Mouse (Mus musculus): ENCODE measurements around the gene Nrip1. TPM values are rescaled to one million over a fixed set of nuclear protein-coding genes. Genes with fewer than 3 reads are reported as not detected.

Gene Nrip1
- total and polyA plus RNA-seq, 3 experiments: not detected

DNA sequence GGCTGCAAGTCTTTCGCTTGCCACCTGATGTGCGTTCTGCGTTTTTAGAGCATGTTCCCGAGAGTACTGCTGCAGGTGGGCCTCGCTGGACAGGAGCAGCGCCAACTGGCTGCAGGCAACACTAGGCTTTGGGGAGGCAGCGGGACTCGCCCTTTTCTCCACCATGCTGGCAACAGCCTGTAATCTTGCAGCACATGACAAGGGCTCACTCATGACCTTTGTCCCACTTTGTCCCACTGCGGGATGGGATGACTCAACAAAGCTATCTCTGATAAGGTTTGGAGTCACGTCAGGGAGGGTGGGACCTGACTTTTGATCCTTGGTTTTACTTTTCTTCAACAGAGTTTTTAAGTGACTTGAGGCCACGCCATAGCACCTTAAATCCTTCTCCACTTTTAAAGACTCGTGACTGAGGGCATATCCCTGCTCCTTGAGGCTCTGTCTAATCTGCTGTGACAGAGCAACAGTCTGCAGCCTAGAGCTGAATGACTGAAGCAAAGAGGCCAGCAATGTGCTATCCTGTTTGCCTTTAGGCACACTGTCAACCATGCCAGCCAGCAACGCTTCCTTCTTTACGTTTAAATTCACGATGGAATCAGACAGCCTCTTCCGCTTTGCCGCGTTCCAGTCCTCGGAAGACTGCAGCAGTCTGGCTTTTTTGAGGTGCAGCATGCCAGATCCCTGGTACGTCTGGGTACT, 79.7 kb downstream of the Nrip1 start:
- no peak overlapping the region for H3K4me2 ChIP-seq (ENCODE audit: insufficient read depth, low read depth, poor library complexity, severe bottlenecking)
- dilution Hi-C loops (cut with MboI; ENCODE audit: extremely low pct_ligation_motif_present, extremely low pct_unique_long_range_greater_than_20kb, low sequenced_read_pairs): no loop called here
- DNase-seq (ENCODE audit: extremely low read depth): no peak
- no peaks in the 10 kb centered on the region for H3K36me3 ChIP-seq (replicated peaks in 1 of 2; ENCODE audit: control insufficient read depth in 1 of 2, insufficient read depth in 1 of 2, low read length in 1 of 2)
- no peak for TF ChIP-seq MAX (IDR thresholded peaks at IDR 0.05; ENCODE audit: low read length)
- no peak for TF ChIP-seq RAD21 (IDR thresholded peaks at IDR 0.05; ENCODE audit: low read depth, low read length)
- no peak for TF ChIP-seq TBP (conservative IDR thresholded peaks at IDR 0.05; ENCODE audit: low read depth, low read length)
- TF ChIP-seq CHD2 (IDR thresholded peaks at IDR 0.05; ENCODE audit: low read length): no peak
- no peak for TF ChIP-seq POLR2A (IDR thresholded peaks at IDR 0.05; ENCODE audit: low read depth, low read length)
- no peak for TF ChIP-seq MXI1 (IDR thresholded peaks at IDR 0.05; ENCODE audit: low read depth, low read length)
- TF ChIP-seq KAT2A (IDR thresholded peaks at IDR 0.05; ENCODE audit: insufficient replicate concordance, low read length): no peak
- no peak for TF ChIP-seq CHD1 (IDR thresholded peaks at IDR 0.05; ENCODE audit: low read depth, low read length)
- TF ChIP-seq JUND (conservative IDR thresholded peaks at IDR 0.05; ENCODE audit: low read depth, low read length): no peak
- TF ChIP-seq PAX5 (IDR thresholded peaks at IDR 0.05; ENCODE audit: low read length): no peak
- no peak for TF ChIP-seq NRF1 (IDR thresholded peaks at IDR 0.05; ENCODE audit: low read depth, low read length)
- TF ChIP-seq JUN (IDR thresholded peaks at IDR 0.05; ENCODE audit: insufficient read depth, low read depth, low read length): no peak
- no peaks in the 10 kb centered on the region for H3K4me1 ChIP-seq (ENCODE audit: control insufficient read depth in 1 of 2, insufficient read depth in 2 of 2)
- peaks cover 70% of the 10 kb centered on the region for H3K9me3 ChIP-seq (replicated peaks; ENCODE audit: low read length)
- no peaks in the 10 kb centered on the region for H3K79me2 ChIP-seq (replicated peaks; ENCODE audit: control insufficient read depth, extremely low read depth, insufficient read depth, poor library complexity, severe bottlenecking)
- H3K9ac ChIP-seq (ENCODE audit: insufficient read depth, low read depth): no peak overlapping the region
- H3K4me3 ChIP-seq (replicated peaks in 1 of 3; ENCODE audit: low read depth in 2 of 3, low read length in 2 of 3, poor library complexity in 1 of 3): peak overlapping the region in 1 of 3 experiments; percentile 6
- in situ Hi-C loops (cut with MboI; ENCODE audit: low pct_ligation_motif_present, low pct_unique_long_range_greater_than_20kb, low sequenced_read_pairs): no loop called here
- no peaks in the 10 kb centered on the region for H3K27me3 ChIP-seq (replicated peaks)
- H3K27ac ChIP-seq (ENCODE audit: insufficient read depth, low read depth): no peak overlapping the region

- Histone ChIP-seq H3K79me2 (replicated peaks; ENCODE audit: control insufficient read depth, extremely low read depth, insufficient read depth, poor library complexity, severe bottlenecking) (no peaks in the 10 kb centered on the region), H3K9ac (ENCODE audit: insufficient read depth, low read depth) (no peak overlapping the region)
Observed at GRCm38 (mm10) chr16:76293176-76293575, 80.5 kb downstream of the Nrip1 start.

More at GRCm38 (mm10) chr16:76293176-76293575, 80.5 kb downstream of the Nrip1 start:
- H3K4me3 ChIP-seq (replicated peaks in 1 of 3; ENCODE audit: low read depth in 2 of 3, low read length in 2 of 3, poor library complexity in 1 of 3): no peak overlapping the region
- no peak overlapping the region for H3K4me2 ChIP-seq (ENCODE audit: insufficient read depth, low read depth, poor library complexity, severe bottlenecking)
- no peak overlapping the region for H3K27ac ChIP-seq (ENCODE audit: insufficient read depth, low read depth)
- dilution Hi-C loops (cut with MboI; ENCODE audit: extremely low pct_ligation_motif_present, extremely low pct_unique_long_range_greater_than_20kb, low sequenced_read_pairs): no loop called here
- no peaks in the 10 kb centered on the region for H3K27me3 ChIP-seq (replicated peaks)
- in situ Hi-C loops (cut with MboI; ENCODE audit: low pct_ligation_motif_present, low pct_unique_long_range_greater_than_20kb, low sequenced_read_pairs): no loop called here
- no peaks in the 10 kb centered on the region for H3K4me1 ChIP-seq (ENCODE audit: control insufficient read depth in 1 of 2, insufficient read depth in 2 of 2)
- DNase-seq (ENCODE audit: extremely low read depth): no peak
- H3K9me3 ChIP-seq (replicated peaks; ENCODE audit: low read length): peaks cover 68% of the 10 kb centered on the region
- TF ChIP-seq ZNF384 (IDR thresholded peaks at IDR 0.05; ENCODE audit: low read depth, low read length) (no peak), ELF1 (IDR thresholded peaks at IDR 0.05; ENCODE audit: low read depth, low read length) (no peak), ZMIZ1 (IDR thresholded peaks at IDR 0.05; ENCODE audit: low read depth, low read length) (no peak), SMC3 (IDR thresholded peaks at IDR 0.05; ENCODE audit: low read depth, low read length) (no peak), USF1 (IDR thresholded peaks at IDR 0.05; ENCODE audit: low read depth, low read length) (no peak), MEF2A (IDR thresholded peaks at IDR 0.05; ENCODE audit: borderline replicate concordance, low read depth, low read length) (no peak), EP300 (IDR thresholded peaks at IDR 0.05; ENCODE audit: low read length) (no peak), TCF12 (IDR thresholded peaks at IDR 0.05; ENCODE audit: low read depth, low read length) (no peak), ZKSCAN1 (IDR thresholded peaks at IDR 0.05; ENCODE audit: borderline replicate concordance, low read depth, low read length) (no peak), MAZ (IDR thresholded peaks at IDR 0.05; ENCODE audit: low read depth, low read length) (no peak)
- no peaks in the 10 kb centered on the region for H3K36me3 ChIP-seq (replicated peaks in 1 of 2; ENCODE audit: control insufficient read depth in 1 of 2, insufficient read depth in 1 of 2, low read length in 1 of 2)

Data from CH12.LX (cell line).